Mouse (Mus musculus) limb, embryonic 14.5 days (tissue): ENCODE measurements around the gene Acpp. TPM values are rescaled to one million over a fixed set of nuclear protein-coding genes. Genes with fewer than 3 reads are reported as not detected.
A peak's percentile ranks its signal among the peaks of the same experiment; 100 is the strongest.

Experiments used
- ATAC-seq: fragments of 200-750 bp; cut with Nextera tagmentation; 2 replicates; pipeline ENCODE4 v1.8.0; 2017; ENCODE audit warnings: low read depth, moderate number of reproducible peaks, moderate TSS enrichment; ENCODE audit not compliant: low FRiP score
- DNase-seq: peaks from one replicate; pipeline ENCODE4 v3.0.0-alpha.2; 2015; ENCODE audit warnings: low spot score
- H3K27ac ChIP-seq: fragments of 300-500 bp; sonication (generic); replicated peaks from 2 replicates; pipeline ENCODE4 v1.5.1; 2014; ENCODE audit warnings: low read depth, mild to moderate bottlenecking, low read length, moderate library complexity, mixed read lengths
- H3K27me3 ChIP-seq: fragments of 300-500 bp; sonication (generic); 2 replicates; pipeline ENCODE4 v1.6.1; 2014; ENCODE audit warnings: low read length, mixed read lengths; ENCODE audit not compliant: control insufficient read depth, insufficient read depth
- H3K36me3 ChIP-seq: fragments of 300-500 bp; sonication (generic); 2 replicates; pipeline ENCODE4 v1.6.1; 2014; ENCODE audit warnings: mild to moderate bottlenecking, low read length, moderate library complexity, mixed read lengths; ENCODE audit not compliant: control insufficient read depth, insufficient read depth
- H3K4me1 ChIP-seq: fragments of 300-500 bp; sonication (generic); 2 replicates; pipeline ENCODE4 v1.6.1; 2014; ENCODE audit warnings: antibody characterized with exemption, low read length, mixed read lengths; ENCODE audit not compliant: control insufficient read depth, insufficient read depth
- H3K4me2 ChIP-seq: fragments of 300-500 bp; sonication (generic); replicated peaks from 2 replicates; pipeline ENCODE4 v1.6.1; 2014; ENCODE audit warnings: low read depth, mild to moderate bottlenecking, low read length, moderate library complexity; ENCODE audit not compliant: severe bottlenecking
- H3K4me3 ChIP-seq: fragments of 300-500 bp; sonication (generic); replicated peaks from 2 replicates; pipeline ENCODE4 v1.5.1; 2014; ENCODE audit warnings: low read length
- H3K9ac ChIP-seq: fragments of 300-500 bp; sonication (generic); 2 replicates; pipeline ENCODE4 v1.6.1; 2014; ENCODE audit warnings: mild to moderate bottlenecking, low read depth, low read length, moderate library complexity; ENCODE audit not compliant: severe bottlenecking
- H3K9me3 ChIP-seq: fragments of 300-500 bp; sonication (generic); 2 replicates; pipeline ENCODE4 v1.6.1; 2016; ENCODE audit warnings: low read length; ENCODE audit not compliant: control insufficient read depth
- POLR2A ChIP-seq: fragments of 200-500 bp; IDR thresholded peaks from 2 replicates; pipeline ENCODE4 v1.8.0; 2012; ENCODE audit warnings: inconsistent platforms, mild to moderate bottlenecking, moderate library complexity, borderline replicate concordance; ENCODE audit not compliant: insufficient read depth, insufficient read length; ENCODE audit errors: extremely low read depth
- WGBS: fragments of 180-500 bp; shearing (Covaris S2); extraction: QIAGEN DNeasy Blood & Tissue Kit; methylation state at CpG from one replicate; pipeline ENCODE4 v1.1.7; 2014; 5-methylcytosine and 5-hydroxymethylcytosine counted together
- polyA plus RNA-seq, 2 experiments: library from polyadenylated mRNA; depleted of rRNA in 1 of 2; stranded (reverse) in 1 of 2; unstranded in 1 of 2; fragments of >200 nt; fragmentation: Nextera tagmentation in 1 of 2; extraction: Ambion mirVana in 1 of 2; gene quantifications; 2 replicates each; pipeline versions ENCODE4 v1.2.1 to v1.2.3; 2012 to 2014

The Acpp gene
- polyA plus RNA-seq, 2 experiments: 1.7 to 2.7 TPM

DNA sequence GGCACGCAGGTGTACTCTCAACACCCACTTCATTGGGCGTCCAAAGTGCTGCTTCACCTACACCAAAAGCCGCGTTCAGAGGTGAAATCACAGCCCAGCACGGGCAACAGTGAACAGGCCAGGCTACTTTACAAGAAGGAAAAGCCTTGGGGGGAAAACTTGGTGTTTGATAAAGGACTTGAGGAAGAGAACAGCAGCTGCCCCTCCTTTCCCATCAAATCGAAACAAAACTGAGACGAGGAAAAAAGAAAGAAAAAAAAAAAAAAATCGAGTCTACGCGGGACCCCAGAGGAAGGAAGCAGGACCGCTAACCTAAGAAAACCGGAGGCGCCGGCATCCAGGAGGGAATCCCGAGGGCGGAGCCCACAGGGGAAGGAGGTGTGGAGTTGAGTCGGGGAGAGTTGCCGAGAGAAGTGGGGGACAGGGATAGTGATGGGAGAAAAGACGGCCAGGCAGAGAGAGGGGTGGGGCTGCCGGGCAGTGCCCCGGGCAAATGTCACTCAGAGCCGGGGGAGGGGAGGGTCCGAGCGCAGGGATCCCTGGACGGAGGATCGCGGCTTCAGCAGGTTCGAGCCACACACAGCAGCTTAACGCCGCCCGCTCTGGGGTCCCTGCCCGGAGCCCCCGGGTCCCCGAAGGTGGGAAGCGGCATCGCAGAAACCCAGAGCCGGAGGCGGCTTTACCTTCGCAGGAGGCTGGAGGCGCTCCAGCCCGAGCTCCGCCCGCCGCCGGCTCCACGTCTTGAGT, 75.4 kb downstream of the Acpp start:
- Histone ChIP-seq H3K27me3 (no peaks in the 10 kb centered on the region), H3K9ac (peak overlapping the region; percentile 85), H3K36me3 (no peaks in the 10 kb centered on the region), H3K4me3 (peak overlapping the region; percentile 89), H3K4me2 (peak overlapping the region; percentile 73), H3K27ac (peak overlapping the region; percentile 79), H3K9me3 (no peaks in the 10 kb centered on the region), H3K4me1 (peaks cover 16% of the 10 kb centered on the region)
- DNase-seq (peak; percentile 18), ATAC-seq (peak; percentile 45)
- WGBS: under 1% methylated on average over 34 of the region's 46 CpGs
- TF ChIP-seq POLR2A: no peak

DNA sequence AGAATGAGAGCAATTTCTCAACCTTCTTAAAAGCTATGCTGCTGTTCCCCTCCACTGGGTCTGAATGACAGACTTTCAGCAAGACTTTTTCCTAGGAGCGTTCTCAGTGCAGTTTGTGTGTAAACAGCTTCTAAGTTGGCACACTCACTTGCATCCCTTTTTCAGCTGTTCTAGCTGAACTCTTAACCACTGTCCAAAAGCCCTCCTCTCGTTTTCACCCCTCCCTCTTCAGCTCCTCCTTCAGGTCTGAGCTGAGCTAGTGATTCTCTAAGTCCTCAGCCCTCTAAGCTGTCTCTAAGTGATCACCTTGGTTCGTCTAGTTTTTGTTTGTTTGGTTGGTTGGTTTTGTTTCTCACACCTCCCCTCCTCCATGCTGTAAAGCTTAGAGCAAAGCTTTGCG, 77.2 kb downstream of the Acpp start:
- no peak for TF ChIP-seq POLR2A
- Histone ChIP-seq H3K27ac (no peak overlapping the region), H3K9me3 (no peaks in the 10 kb centered on the region), H3K36me3 (no peaks in the 10 kb centered on the region), H3K4me1 (peaks cover 16% of the 10 kb centered on the region), H3K4me3 (no peak overlapping the region), H3K9ac (no peak overlapping the region), H3K4me2 (no peak overlapping the region; the same call in 1 of the 2 replicates), H3K27me3 (no peaks in the 10 kb centered on the region)
- no peak for DNase-seq
- ATAC-seq: no peak
- WGBS: 30% methylated on average over 4 of the region's 4 CpGs

DNA sequence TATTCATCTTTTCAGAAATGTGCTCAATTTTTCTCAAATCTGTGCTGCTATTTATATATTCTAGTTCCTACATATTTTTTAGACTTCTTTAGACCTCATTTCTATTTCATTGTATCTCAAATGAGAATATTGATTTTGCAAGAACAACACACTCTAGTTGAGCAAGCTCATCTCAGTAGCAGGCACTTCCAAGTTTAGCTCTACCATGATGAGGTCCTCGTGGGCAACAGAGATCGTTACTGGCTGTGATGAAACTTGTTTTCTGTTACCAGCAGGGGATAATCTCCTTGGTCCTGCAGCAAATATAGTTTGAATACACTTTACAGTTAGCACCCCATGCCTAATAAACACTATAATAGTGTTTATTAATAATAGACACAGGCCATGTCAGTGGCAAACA, 81.5 kb downstream of the Acpp start:
- ATAC-seq: no peak
- Histone ChIP-seq H3K4me1 (peaks cover 8% of the 10 kb centered on the region), H3K9ac (no peak overlapping the region), H3K9me3 (no peaks in the 10 kb centered on the region), H3K36me3 (no peaks in the 10 kb centered on the region), H3K4me3 (no peak overlapping the region), H3K27me3 (no peaks in the 10 kb centered on the region), H3K4me2 (no peak overlapping the region), H3K27ac (no peak overlapping the region)
- no peak for DNase-seq
- no peak for TF ChIP-seq POLR2A
- WGBS: 67% methylated on average over 2 of the region's 2 CpGs

DNA sequence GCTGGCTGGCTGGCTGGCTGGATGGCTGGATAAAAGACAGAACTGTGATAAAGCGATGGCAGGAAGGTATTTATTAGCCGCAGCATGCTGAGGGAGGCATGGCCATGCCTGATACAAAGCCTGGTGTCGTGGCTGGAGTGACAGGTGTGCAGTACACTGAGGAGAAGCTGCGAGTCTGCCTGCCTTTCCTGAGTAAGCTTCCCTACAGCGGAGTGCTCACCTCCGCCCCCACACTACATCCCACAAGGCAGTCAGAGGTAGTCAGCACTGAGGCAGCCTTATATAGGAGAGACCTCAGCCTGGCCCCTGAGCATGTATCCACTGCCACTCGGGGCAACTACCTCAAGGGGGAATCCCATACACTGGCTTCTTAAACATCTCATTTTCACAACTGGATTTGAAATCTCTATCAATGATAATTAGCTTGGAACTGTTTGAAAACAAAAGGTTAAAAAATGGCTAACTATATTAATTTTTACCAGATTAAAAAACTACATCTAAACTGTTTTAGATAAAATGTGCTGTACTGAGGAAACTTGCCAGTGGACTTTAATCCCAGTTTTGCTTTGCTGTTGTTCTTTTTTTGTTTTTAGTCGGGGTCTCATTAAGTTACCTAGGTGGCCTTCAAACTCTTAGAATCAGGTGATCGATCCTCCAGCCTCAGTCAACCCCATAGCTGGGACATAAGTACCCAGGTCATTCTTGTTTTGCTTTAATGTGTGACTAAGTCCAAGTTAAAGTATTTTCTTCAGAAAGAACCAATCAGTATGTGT, 83.0 kb downstream of the Acpp start:
- Histone ChIP-seq H3K27me3 (no peaks in the 10 kb centered on the region), H3K4me2 (no peak overlapping the region), H3K9ac (no peak overlapping the region), H3K9me3 (no peaks in the 10 kb centered on the region), H3K36me3 (no peaks in the 10 kb centered on the region), H3K4me1 (no peaks in the 10 kb centered on the region), H3K4me3 (no peak overlapping the region), H3K27ac (no peak overlapping the region)
- TF ChIP-seq POLR2A: no peak
- no peak for DNase-seq
- no peak for ATAC-seq
- WGBS: 64% methylated on average over 9 of the region's 9 CpGs

DNA sequence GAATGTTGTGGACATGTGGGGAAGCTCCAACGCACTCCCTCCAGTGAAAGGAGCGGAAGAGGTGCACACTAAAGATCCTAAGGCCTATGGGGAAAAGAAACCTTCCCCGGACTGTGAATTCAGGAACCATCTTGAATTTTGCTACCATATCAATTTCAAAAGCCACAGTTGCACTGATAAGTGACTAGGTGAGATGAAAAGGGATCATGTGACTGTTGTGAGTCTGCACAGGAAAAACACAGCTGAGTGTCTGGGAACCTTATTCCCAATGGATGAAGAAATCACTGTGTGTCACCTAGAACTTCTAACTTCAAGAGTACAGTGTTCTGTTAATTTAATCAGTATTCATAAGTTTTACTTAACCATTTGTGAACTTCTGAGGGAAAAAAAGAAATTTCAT, 84.9 kb downstream of the Acpp start:
- no peaks in the 10 kb centered on the region for H3K36me3 ChIP-seq
- H3K9ac ChIP-seq: no peak overlapping the region
- H3K9me3 ChIP-seq: no peaks in the 10 kb centered on the region
- TF ChIP-seq POLR2A: no peak
- H3K27me3 ChIP-seq: no peaks in the 10 kb centered on the region
- H3K4me1 ChIP-seq: no peaks in the 10 kb centered on the region
- ATAC-seq (no peak), DNase-seq (no peak)
- WGBS: 91% methylated on average over 3 of the region's 3 CpGs
- H3K27ac ChIP-seq: no peak overlapping the region
- H3K4me2 ChIP-seq: no peak overlapping the region
- H3K4me3 ChIP-seq: no peak overlapping the region
